Mouse (Mus musculus) E14TG2a.4 (cell line): ENCODE data around the gene G430095P16Rik.

Source experiments
- CTCF ChIP-seq: conservative IDR thresholded peaks from 2 replicates; pipeline ENCODE4 v1.5.1; 2014; ENCODE audit warnings: low read length
- NANOG ChIP-seq: IDR thresholded peaks from 2 replicates; pipeline ENCODE4 v1.6.1; 2014; ENCODE audit warnings: borderline replicate concordance, low read length, mixed read lengths

DNA sequence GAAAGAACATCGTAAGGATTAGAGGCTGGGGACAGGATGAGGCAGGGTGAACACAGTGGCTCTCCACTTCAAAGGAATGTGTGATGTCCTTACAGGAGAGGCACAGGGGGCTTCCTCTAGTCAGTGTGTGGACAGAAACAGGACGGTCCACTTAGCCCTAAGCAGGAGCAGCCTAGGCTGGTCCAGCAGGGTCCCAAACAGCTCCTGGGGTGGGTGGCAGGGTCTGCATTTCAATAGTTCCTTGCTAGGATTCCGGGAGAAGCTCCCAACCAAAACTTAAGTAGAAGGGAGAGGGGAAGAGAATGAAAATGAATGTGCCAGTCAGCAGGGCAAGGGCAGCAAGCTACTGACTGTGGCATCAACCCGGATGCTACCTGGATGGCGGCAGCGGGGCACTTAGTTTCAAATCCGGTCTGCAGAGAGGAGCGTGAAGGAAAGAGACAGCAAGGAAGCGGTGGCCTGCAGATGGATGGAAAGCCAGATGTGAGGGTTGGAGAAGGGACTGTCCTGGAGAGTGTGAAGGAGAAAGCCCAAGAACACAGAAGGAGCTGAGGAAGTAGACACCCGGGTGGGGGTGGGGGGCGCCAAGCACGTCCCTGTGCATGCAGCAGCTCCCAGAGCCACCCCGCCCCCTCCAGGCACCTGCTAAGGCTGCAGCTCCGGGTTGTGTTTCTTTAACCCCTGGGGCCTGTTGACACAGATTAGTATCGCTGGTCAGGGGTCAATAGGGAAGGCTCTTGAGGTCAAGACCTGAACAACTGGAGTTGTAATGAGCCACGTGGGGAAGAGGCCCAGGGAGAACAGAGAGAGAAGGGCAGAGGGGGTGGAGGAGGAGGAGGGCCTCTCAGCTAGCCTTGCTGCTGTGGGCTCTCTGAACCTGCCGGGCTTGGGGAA is 22.5 kb downstream of the G430095P16Rik start:
- no peak for TF ChIP-seq CTCF
- TF ChIP-seq NANOG, result no peak
